In genomic region chr5:107533590-107533989, GRCm38 (mm10) we compare ENCODE assay signal across 25 mouse cellular contexts. TPM values are rescaled to one million over a fixed set of nuclear protein-coding genes. Genes with fewer than 3 reads are reported as not detected.
"Had no signal": no experiment of that assay in that cellular context is flagged by ENCODE, and none has a peak within 500 bp of the region (broad histone marks: within the 10 kb centered on the region; RNA-seq: fewer than 3 reads in every experiment).

No protein-coding gene starts in this region.

- H3K36me3 ChIP-seq: limb, embryonic 12.5 days; limb, embryonic 15.5 days; midbrain, embryonic 10.5 days; midbrain, embryonic 13.5 days had no signal

- H3K4me3 ChIP-seq: layer of hippocampus, adult 2 months; limb, embryonic 12.5 days; limb, embryonic 15.5 days; midbrain, embryonic 10.5 days; midbrain, embryonic 13.5 days; myocyte had no signal

- H3K27me3 ChIP-seq: limb, embryonic 12.5 days; limb, embryonic 15.5 days; midbrain, embryonic 13.5 days had no signal

- H3K4me2 ChIP-seq: limb, embryonic 12.5 days; limb, embryonic 15.5 days; lung, embryonic 14.5 days; midbrain, embryonic 13.5 days had no signal

- H3K27ac ChIP-seq: kidney, postnatal 0 days; layer of hippocampus, adult 2 months; limb, embryonic 12.5 days; limb, embryonic 15.5 days; macrophage; midbrain, embryonic 10.5 days; midbrain, embryonic 13.5 days had no signal

- H3K4me1 ChIP-seq: limb, embryonic 12.5 days; limb, embryonic 15.5 days; midbrain, embryonic 10.5 days; midbrain, embryonic 13.5 days had no signal

- DNase-seq: kidney, adult 2 months; kidney, postnatal 25 days; layer of hippocampus, adult 9-11 months; layer of hippocampus, postnatal 36 days; left cerebral cortex, postnatal 4 days; lung, embryonic 14.5 days; thymus, adult 18-20 months; thymus, postnatal 14 days; thymus, postnatal 4 days had no signal

- H3K9ac ChIP-seq: limb, embryonic 12.5 days; limb, embryonic 15.5 days; lung, embryonic 14.5 days; midbrain, embryonic 13.5 days had no signal

- ATAC-seq: intestine, postnatal 0 days; lung, postnatal 0 days; midbrain, embryonic 13.5 days; midbrain, embryonic 16.5 days had no signal

- H3K9me3 ChIP-seq: limb, embryonic 12.5 days; limb, embryonic 15.5 days; midbrain, embryonic 10.5 days; midbrain, embryonic 13.5 days had no signal

RNA-seq across cellular contexts. Expression of gene 1700028K03Rik, which starts 0.9 kb away (rescaled TPM):
- total RNA-seq: megakaryocyte, adult 5-6 weeks; monocyte, adult 5-6 weeks had no signal
- polyA plus RNA-seq: kidney, adult 2 months; large intestine, adult 2 months; macrophage; myocyte; small intestine, adult 2 months had no signal

RNA-seq across cellular contexts. Expression of gene Gm42669, which starts 26.2 kb away (rescaled TPM):
- polyA plus RNA-seq: kidney, adult 2 months; large intestine, adult 2 months; liver, embryonic 16.5 days; small intestine, adult 2 months had no signal
